Mouse (Mus musculus) midbrain, postnatal 0 days (tissue): ENCODE data around the gene Nsg1. TPM values are rescaled to one million over a fixed set of nuclear protein-coding genes. Genes with fewer than 3 reads are reported as not detected.

Experiments used
- ATAC-seq: fragments of 200-750 bp; cut with Nextera tagmentation; 2 replicates; pipeline ENCODE4 v1.8.0; 2017; ENCODE audit warnings: moderate number of reproducible peaks, mild to moderate bottlenecking, moderate TSS enrichment, moderate library complexity; ENCODE audit not compliant: low FRiP score
- DNase-seq: peaks from one replicate; pipeline ENCODE4 v3.0.0-alpha.2; 2015; ENCODE audit warnings: low spot score
- H3K27ac ChIP-seq: fragments of 300-500 bp; sonication (generic); 2 replicates; pipeline ENCODE4 v1.5.1; 2014; ENCODE audit warnings: low read depth, mild to moderate bottlenecking, low read length, mixed read lengths
- H3K27me3 ChIP-seq: fragments of 300-500 bp; sonication (generic); 2 replicates; pipeline ENCODE4 v1.6.1; 2014; ENCODE audit warnings: low read length, control low read depth, mixed read lengths; ENCODE audit not compliant: insufficient read depth
- H3K36me3 ChIP-seq: fragments of 300-500 bp; sonication (generic); 2 replicates; pipeline ENCODE4 v1.6.1; 2014; ENCODE audit warnings: low read length, control low read depth, mixed read lengths; ENCODE audit not compliant: insufficient read depth
- H3K4me1 ChIP-seq: fragments of 300-500 bp; sonication (generic); 2 replicates; pipeline ENCODE4 v1.6.1; 2014; ENCODE audit warnings: mild to moderate bottlenecking, control low read depth, antibody characterized with exemption, low read length, mixed read lengths; ENCODE audit not compliant: insufficient read depth
- H3K4me2 ChIP-seq: fragments of 300-500 bp; sonication (generic); 2 replicates; pipeline ENCODE4 v1.6.1; 2014; ENCODE audit warnings: low read depth, mild to moderate bottlenecking, low read length, mixed read lengths; ENCODE audit not compliant: poor library complexity, severe bottlenecking
- H3K4me3 ChIP-seq: fragments of 300-500 bp; sonication (generic); 2 replicates; pipeline ENCODE4 v1.5.1; 2014; ENCODE audit warnings: low read depth, mild to moderate bottlenecking, low read length, moderate library complexity
- H3K9ac ChIP-seq: fragments of 300-500 bp; sonication (generic); replicated peaks from 2 replicates; pipeline ENCODE4 v1.6.1; 2014; ENCODE audit warnings: mild to moderate bottlenecking, low read length, moderate library complexity, mixed read lengths; ENCODE audit not compliant: poor library complexity, severe bottlenecking
- H3K9me3 ChIP-seq: fragments of 300-500 bp; sonication (generic); 2 replicates; pipeline ENCODE4 v1.6.1; 2016; ENCODE audit warnings: low read length, control low read depth
- CTCF ChIP-seq: IDR thresholded peaks from 2 replicates; pipeline ENCODE4 v1.5.1; 2016; ENCODE audit warnings: antibody characterized with exemption, mild to moderate bottlenecking
- WGBS: fragments of 180-500 bp; shearing (Covaris S2); extraction: QIAGEN DNeasy Blood & Tissue Kit; methylation state at CpG from one replicate; pipeline ENCODE4 v1.1.7; 2014; 5-methylcytosine and 5-hydroxymethylcytosine counted together
- polyA plus RNA-seq: library from polyadenylated mRNA; unstranded; fragments of >200 nt; fragmentation: Nextera tagmentation; extraction: Ambion mirVana; gene quantifications from 2 replicates; pipeline ENCODE4 v1.2.1, GENCODE M21; 2015
- total RNA-seq: library from RNA; depleted of rRNA; stranded (reverse); fragments of >200 nt; gene quantifications from 2 replicates; pipeline ENCODE4 v1.2.3, GENCODE M21; 2014; rRNA removed

Nsg1 gene
- total and polyA plus RNA-seq, 2 experiments from 2014 or later, result 1,351 to 1,877 TPM

DNA sequence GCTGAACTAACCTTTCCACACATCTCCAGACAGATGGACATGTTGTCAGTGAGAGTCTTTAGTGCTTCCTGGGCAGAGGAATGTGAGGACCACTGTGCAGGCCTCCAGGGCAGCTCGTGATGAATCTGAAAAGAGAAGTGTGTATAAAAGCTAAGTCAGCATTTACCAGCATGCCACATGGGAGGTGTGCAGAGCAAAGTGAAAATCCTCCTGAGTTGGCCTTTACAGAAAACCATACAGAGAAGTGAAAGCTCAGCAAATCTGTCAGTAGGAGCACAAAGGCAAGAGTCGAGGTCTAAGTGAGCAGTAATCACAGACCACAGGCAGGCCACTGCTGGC lies 67.8 kb downstream of the Nsg1 start:
- Histone ChIP-seq H3K36me3 (no peaks in the 10 kb centered on the region), H3K27me3 (no peaks in the 10 kb centered on the region), H3K27ac (no peak overlapping the region), H3K9ac (no peak overlapping the region), H3K4me2 (no peak overlapping the region), H3K9me3 (no peaks in the 10 kb centered on the region), H3K4me1 (no peaks in the 10 kb centered on the region), H3K4me3 (no peak overlapping the region)
- no peak for TF ChIP-seq CTCF
- ATAC-seq, result no peak
- 61% methylated on average over 2 of the region's 2 CpGs for WGBS
- DNase-seq, result no peak

DNA sequence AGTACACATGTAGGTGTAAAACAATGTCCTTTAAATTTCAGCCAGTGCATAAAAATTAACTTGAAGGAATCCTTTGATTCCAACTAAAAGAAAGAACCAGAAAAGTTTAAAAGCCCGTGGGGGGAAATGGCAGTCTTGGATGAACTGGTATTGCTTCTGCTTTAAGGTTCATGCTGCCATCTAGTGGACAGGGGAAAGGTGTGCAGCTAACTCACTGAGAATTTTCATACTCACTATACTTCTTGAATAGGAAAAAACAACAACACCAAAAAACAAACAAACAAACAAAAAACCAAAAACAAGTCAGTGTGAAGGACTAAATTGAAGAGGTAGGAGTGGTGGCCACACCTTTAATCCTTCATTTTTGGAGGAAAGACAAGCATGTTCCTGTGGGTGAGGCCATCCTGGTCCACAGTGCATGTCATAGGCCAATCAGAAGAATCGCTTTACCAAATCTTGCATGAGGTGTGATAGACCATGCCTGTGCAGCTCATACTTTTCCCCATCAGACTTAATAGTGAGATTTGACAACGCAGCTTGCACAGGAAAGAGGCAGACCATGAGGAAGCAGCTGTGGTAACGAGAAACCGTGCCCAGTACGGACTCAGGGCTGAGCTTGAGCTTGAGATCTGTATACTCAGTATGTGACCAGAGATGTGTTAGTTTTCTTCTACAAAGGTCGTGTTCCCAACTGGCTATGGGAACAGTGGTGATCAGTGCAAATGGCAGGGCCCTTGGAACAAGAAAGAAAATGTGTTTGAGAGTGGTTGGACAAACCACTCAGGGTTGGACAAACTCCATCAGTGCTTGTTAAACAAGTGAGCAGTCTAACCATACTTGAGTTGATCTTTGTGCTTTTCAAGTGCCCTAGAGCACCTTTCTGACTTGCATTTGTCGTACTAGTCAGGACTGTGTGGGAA lies 68.4 kb downstream of the Nsg1 start:
- peak; percentile 47; the same call in 1 of the 2 replicates for ATAC-seq
- H3K9me3 ChIP-seq, result no peaks in the 10 kb centered on the region
- 77% methylated on average over 8 of the region's 8 CpGs for WGBS
- no peak overlapping the region for H3K27ac ChIP-seq
- H3K36me3 ChIP-seq, result no peaks in the 10 kb centered on the region
- no peak overlapping the region for H3K4me2 ChIP-seq
- H3K4me3 ChIP-seq, result no peak overlapping the region
- no peaks in the 10 kb centered on the region for H3K4me1 ChIP-seq
- TF ChIP-seq CTCF, result peak; percentile 90
- peak; percentile 84 for DNase-seq
- no peaks in the 10 kb centered on the region for H3K27me3 ChIP-seq
- no peak overlapping the region for H3K9ac ChIP-seq

DNA sequence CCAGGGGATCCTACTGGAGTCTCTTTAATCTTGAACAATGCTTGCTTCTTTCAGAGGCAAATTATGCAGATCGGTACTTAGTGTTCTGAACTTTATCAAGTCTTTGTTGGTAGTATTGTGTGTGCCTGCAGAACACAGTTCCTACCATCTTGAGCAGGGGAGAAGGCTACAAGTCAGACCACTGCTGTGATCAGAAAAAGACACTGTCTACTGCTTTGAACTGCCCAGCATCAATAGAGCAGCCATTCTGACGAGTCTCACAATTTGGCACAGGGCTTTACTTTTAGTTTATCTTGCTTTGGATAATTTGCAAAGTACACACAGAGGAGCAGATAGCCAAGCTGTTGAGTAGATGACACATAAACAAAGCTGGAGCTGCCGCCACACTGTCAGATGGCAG lies 69.1 kb downstream of the Nsg1 start:
- peak; percentile 21; the same call in 1 of the 2 replicates for ATAC-seq
- Histone ChIP-seq H3K27ac (no peak overlapping the region), H3K9ac (no peak overlapping the region), H3K9me3 (no peaks in the 10 kb centered on the region), H3K4me2 (no peak overlapping the region), H3K4me1 (no peaks in the 10 kb centered on the region), H3K4me3 (no peak overlapping the region), H3K27me3 (no peaks in the 10 kb centered on the region), H3K36me3 (no peaks in the 10 kb centered on the region)
- DNase-seq, result no peak
- TF ChIP-seq CTCF, result no peak
- 51% methylated on average over 3 of the region's 3 CpGs for WGBS

DNA sequence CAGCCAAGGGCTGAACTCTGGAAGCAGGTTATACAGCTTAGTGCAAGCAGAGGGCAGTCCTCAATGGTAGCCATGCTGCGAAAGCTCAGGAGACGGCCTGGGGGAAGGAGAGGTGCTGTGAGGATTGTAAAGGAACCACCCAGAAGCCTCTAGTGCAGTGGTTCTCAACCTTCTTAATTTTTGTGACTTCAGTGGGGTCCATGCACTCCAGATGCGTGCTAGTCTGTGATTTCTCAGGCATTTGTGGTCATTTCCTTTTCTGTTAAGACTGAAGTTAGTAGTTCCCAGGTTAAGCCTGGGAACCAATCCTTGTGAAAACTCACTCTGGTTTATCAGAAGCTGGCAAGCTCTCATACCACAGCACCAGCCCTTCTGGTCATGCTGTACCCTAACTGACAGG lies 69.6 kb downstream of the Nsg1 start:
- H3K36me3 ChIP-seq, result no peaks in the 10 kb centered on the region
- H3K9ac ChIP-seq, result no peak overlapping the region
- no peak overlapping the region for H3K4me2 ChIP-seq
- WGBS, result 78% methylated on average over 3 of the region's 3 CpGs
- ATAC-seq (no peak), DNase-seq (no peak)
- no peak for TF ChIP-seq CTCF
- no peak overlapping the region for H3K27ac ChIP-seq
- no peaks in the 10 kb centered on the region for H3K9me3 ChIP-seq
- no peaks in the 10 kb centered on the region for H3K4me1 ChIP-seq
- H3K4me3 ChIP-seq, result no peak overlapping the region
- no peaks in the 10 kb centered on the region for H3K27me3 ChIP-seq

Other genes starting within 250 kb of the Nsg1 start
- 14.0 and 20.8 TPM in 2 replicates for gene Stx18, start 121.2 kb downstream of the Nsg1 start, total RNA-seq
- 24.4 and 26.1 TPM in 2 replicates for gene Stx18, start 121.2 kb downstream of the Nsg1 start, polyA plus RNA-seq
- 22.5 and 34.6 TPM in 2 replicates for gene Zbtb49, start 60.5 kb upstream of the Nsg1 start, total RNA-seq
- gene Zbtb49, start 60.5 kb upstream of the Nsg1 start, polyA plus RNA-seq, result 14.5 and 18.9 TPM in 2 replicates
- gene Lyar, start 60.6 kb upstream of the Nsg1 start, total RNA-seq, result 5.5 and 15.5 TPM in 2 replicates
- gene Lyar, start 60.6 kb upstream of the Nsg1 start, polyA plus RNA-seq, result 40.8 and 43.4 TPM in 2 replicates
- 86.1 and 101 TPM in 2 replicates for gene Tmem128, start 100.3 kb upstream of the Nsg1 start, total RNA-seq
- gene Tmem128, start 100.3 kb upstream of the Nsg1 start, polyA plus RNA-seq, result 107 and 111 TPM in 2 replicates
- gene Otop1, start 116.1 kb upstream of the Nsg1 start, total RNA-seq, result 0.11 TPM in 1 of 2 replicates, not detected in the other
- 0.06 and 0.07 TPM in 2 replicates for gene Otop1, start 116.1 kb upstream of the Nsg1 start, polyA plus RNA-seq
- 1.7 and 3.1 TPM in 2 replicates for gene Drd5, start 159.5 kb upstream of the Nsg1 start, total RNA-seq
- 2.0 and 2.2 TPM in 2 replicates for gene Drd5, start 159.5 kb upstream of the Nsg1 start, polyA plus RNA-seq